8 mouse cellular contexts compared by ENCODE assay signal in the genomic region with DNA sequence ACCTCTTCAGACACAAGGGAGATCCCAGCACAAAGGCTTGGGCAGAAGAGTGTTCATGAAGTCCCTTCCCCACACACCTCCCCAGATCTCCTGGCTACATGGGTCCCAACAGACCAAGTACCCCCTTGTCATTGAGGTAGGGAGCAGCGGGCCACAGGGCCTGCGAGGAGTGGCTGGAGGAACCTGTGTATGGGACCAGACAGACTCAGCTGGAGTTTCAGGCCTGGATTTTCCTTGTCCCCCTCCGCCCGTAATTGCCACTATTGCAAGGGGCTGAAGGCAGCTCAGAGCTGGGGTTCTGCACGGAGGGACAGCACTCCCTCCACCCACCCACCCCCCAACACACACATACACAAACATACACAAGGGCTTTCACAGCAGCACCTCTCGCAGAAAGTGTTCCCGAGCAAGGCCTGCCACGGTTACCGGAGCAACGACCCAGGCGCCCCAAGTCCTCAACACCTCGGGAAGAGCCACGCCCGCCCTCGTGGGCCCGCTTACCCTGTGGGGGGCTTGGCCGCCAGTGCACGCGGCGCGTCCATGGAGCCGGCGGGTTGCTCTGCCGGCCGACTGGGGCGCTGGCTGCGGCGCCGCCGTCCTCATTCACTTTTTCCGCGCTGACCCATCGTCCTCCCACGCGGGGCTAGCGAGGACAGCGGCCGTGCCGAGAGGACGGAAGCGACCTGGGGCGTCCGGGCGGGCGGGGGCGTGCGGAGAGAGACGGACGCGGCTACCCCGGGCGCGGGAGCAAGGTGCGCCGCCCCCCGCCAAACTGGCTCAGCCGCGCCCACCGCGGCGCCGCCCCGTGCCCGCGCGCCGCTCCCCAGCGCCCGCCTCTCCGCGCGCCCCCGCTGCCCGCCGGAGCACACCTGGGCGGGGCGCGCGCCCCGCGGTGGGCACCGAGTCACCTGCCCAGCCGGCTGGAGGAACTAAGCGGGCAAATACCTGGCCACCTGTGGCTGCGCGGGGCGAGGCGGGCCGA. TPM values are rescaled to one million over a fixed set of nuclear protein-coding genes. Genes with fewer than 3 reads are reported as not detected.
DNase-seq lines count a peak whose midpoint lies in the region; ATAC-seq and TF ChIP-seq lines count a peak whose summit lies in the region.

A gene (minus strand): TSS at position 780 of the 982 bp plus-strand sequence.

- no peak within 1 kb of the TSS for H3K27ac ChIP-seq in intestine, postnatal 0 days (ENCODE audit: low read depth, low read length)
- H3K27ac ChIP-seq in neural tube, embryonic 11.5 days (ENCODE audit: low read depth, low read length): no peak within 1 kb of the TSS

- no peaks in the 10 kb centered on the region for H3K27me3 ChIP-seq in intestine, postnatal 0 days (replicated peaks; ENCODE audit: control insufficient read depth, insufficient read depth, low read length)
- H3K27me3 ChIP-seq in neural tube, embryonic 11.5 days (ENCODE audit: control insufficient read depth, insufficient read depth, low read length): peaks cover 21% of the 10 kb centered on the region; the same call in 1 of the 2 replicates

- intact Hi-C loops in gastrocnemius, postnatal 14 days (cut with DNase I; ENCODE audit: low total_unique reads): no loop called here

- 0 out of 2 replicates have a peak, but pooled peaks cover 3% of the 10 kb centered on the region for H3K4me1 ChIP-seq in intestine, postnatal 0 days (replicated peaks; ENCODE audit: control insufficient read depth, insufficient read depth, low read length)
- H3K4me1 ChIP-seq in neural tube, embryonic 11.5 days (ENCODE audit: control insufficient read depth, insufficient read depth, low read length): 0 out of 2 replicates have a peak, but pooled peaks cover 4% of the 10 kb centered on the region

- no peaks in the 10 kb centered on the region for H3K9me3 ChIP-seq in intestine, postnatal 0 days (ENCODE audit: control insufficient read depth)
- no peaks in the 10 kb centered on the region for H3K9me3 ChIP-seq in neural tube, embryonic 11.5 days (ENCODE audit: control insufficient read depth, low read length)

- peak within 1 kb of the TSS; percentile 66 for H3K4me3 ChIP-seq in intestine, postnatal 0 days (ENCODE audit: low read depth, low read length)
- peak within 1 kb of the TSS; percentile 67 for H3K4me3 ChIP-seq in neural tube, embryonic 11.5 days (ENCODE audit: low read depth, low read length)

- H3K36me3 ChIP-seq in intestine, postnatal 0 days (ENCODE audit: control insufficient read depth, insufficient read depth): no peaks in the 10 kb centered on the region
- H3K36me3 ChIP-seq in neural tube, embryonic 11.5 days (ENCODE audit: control insufficient read depth, insufficient read depth, low read length): no peaks in the 10 kb centered on the region

- peak; percentile 13 to 52 for DNase-seq in adrenal gland, adult (ENCODE audit: inconsistent age in 2 of 2, low spot score in 1 of 2)
- no peak for DNase-seq in adrenal gland, postnatal 4 days (ENCODE audit: low spot score in 2 of 2)
- DNase-seq in adrenal gland, postnatal 36 days: peak; percentile 25 to 47
- peak; percentile 26 for DNase-seq in gastrocnemius, postnatal 14 days
- DNase-seq in liver: peak; percentile 17
- peak; percentile 71 for DNase-seq in neural tube, embryonic 11.5 days (ENCODE audit: low spot score)
- DNase-seq in spleen, postnatal 4 days (ENCODE audit: low spot score in 2 of 2): no peak

- H3K9ac ChIP-seq in intestine, postnatal 0 days (ENCODE audit: low read depth, low read length): peak within 1 kb of the TSS; percentile 68
- H3K9ac ChIP-seq in neural tube, embryonic 11.5 days (ENCODE audit: low read length): peak within 1 kb of the TSS; percentile 64

- peak; percentile 78 for ATAC-seq in intestine, postnatal 0 days
- peak; percentile 67 for ATAC-seq in neural tube, embryonic 11.5 days (ENCODE audit: insufficient read depth, low FRiP score, low TSS enrichment)

- peak within 1 kb of the TSS; percentile 72 for H3K4me2 ChIP-seq in intestine, postnatal 0 days (replicated peaks; ENCODE audit: low read depth)
- H3K4me2 ChIP-seq in neural tube, embryonic 11.5 days (ENCODE audit: low read depth): peak within 1 kb of the TSS; percentile 98

- under 1% methylated on average over 71 of the region's 89 CpGs for WGBS in intestine, postnatal 0 days
- 1% methylated on average over 72 of the region's 89 CpGs for WGBS in neural tube, embryonic 11.5 days

- no peak for TF ChIP-seq CTCF in intestine, postnatal 0 days (IDR thresholded peaks at IDR 0.05; ENCODE audit: low read depth)

RNA-seq across cellular contexts. Expression of the gene that starts here (rescaled TPM):
- total RNA-seq in adrenal gland, postnatal 4 days (2021): 10 to 100 TPM in 1 of 2 experiments, 1 to 10 TPM in 1; 9.9 to 12.4 TPM
- total RNA-seq in adrenal gland, postnatal 36 days (2021): 1 to 10 TPM; 2.0 to 2.8 TPM
- total RNA-seq in gastrocnemius, postnatal 14 days (2021): 10 to 100 TPM; 78.0 to 92.4 TPM
- 6.3 and 8.5 TPM in 2 replicates for polyA plus RNA-seq in intestine, postnatal 0 days (2015; fragmentation: Nextera tagmentation; extraction: Ambion mirVana)
- polyA plus RNA-seq in neural tube, embryonic 11.5 days (2014; fragmentation: Nextera tagmentation; extraction: Ambion mirVana): 2.7 and 5.6 TPM in 2 replicates

Comparison
In these comparisons a context has a peak if more than half of its experiments do, and no peak if none do; other contexts are left out.
1. RNA of the gene that starts here (total RNA-seq): 78.0 to 92.4 TPM in gastrocnemius, postnatal 14 days; 9.9 to 12.4 TPM in adrenal gland, postnatal 4 days and 2.0 to 2.8 TPM in adrenal gland, postnatal 36 days; every median in the first group is over 4 times any median in the second.
2. DNase-seq: peak in adrenal gland, adult (2 of 2), adrenal gland, postnatal 36 days (2 of 2), gastrocnemius, postnatal 14 days (single experiment), liver (single experiment) and neural tube, embryonic 11.5 days (single experiment); none in adrenal gland, postnatal 4 days (0 of 2) and spleen, postnatal 4 days (0 of 2).